Mouse (Mus musculus): ENCODE measurements around the gene Sap30l. TPM values are rescaled to one million over a fixed set of nuclear protein-coding genes. Genes with fewer than 3 reads are reported as not detected.

The Sap30l gene
- polyA plus RNA-seq, 2 experiments, result 20.7 to 31.4 TPM

- no peak overlapping the region for H3K4me2 ChIP-seq (replicated peaks; ENCODE audit: low read depth, low read length, severe bottlenecking)
- peaks cover 16% of the 10 kb centered on the region for H3K36me3 ChIP-seq (ENCODE audit: control insufficient read depth, insufficient read depth, low read length)
- H3K9me3 ChIP-seq (ENCODE audit: control insufficient read depth, low read length), result no peaks in the 10 kb centered on the region
- H3K4me3 ChIP-seq (replicated peaks; ENCODE audit: low read length), result no peak overlapping the region
- WGBS, result 51% methylated on average over 18 of the region's 18 CpGs
- H3K4me1 ChIP-seq (ENCODE audit: control insufficient read depth, insufficient read depth, low read length), result peaks cover 6% of the 10 kb centered on the region
- DNase-seq (ENCODE audit: low spot score) (peak; percentile 46), ATAC-seq (ENCODE audit: low FRiP score, low read depth) (peak; percentile 39)
- H3K27me3 ChIP-seq (ENCODE audit: control insufficient read depth, insufficient read depth, low read length), result no peaks in the 10 kb centered on the region
- TF ChIP-seq POLR2A (IDR thresholded peaks at IDR 0.05; ENCODE audit: borderline replicate concordance, extremely low read depth, insufficient read depth, insufficient read length), result no peak
- H3K9ac ChIP-seq (ENCODE audit: low read depth, low read length, severe bottlenecking), result peak overlapping the region; percentile 36
- peak overlapping the region; percentile 55 for H3K27ac ChIP-seq (replicated peaks; ENCODE audit: low read depth, low read length)
Measured at GRCm38 (mm10) chr11:57786616-57787418, 14.6 kb upstream of the Sap30l start.

GRCm38 (mm10) chr11:57787913-57788312, 13.5 kb upstream of the Sap30l start:
- H3K36me3 ChIP-seq (ENCODE audit: control insufficient read depth, insufficient read depth, low read length), result peaks cover 12% of the 10 kb centered on the region
- DNase-seq (ENCODE audit: low spot score) (no peak), ATAC-seq (ENCODE audit: low FRiP score, low read depth) (no peak)
- H3K4me3 ChIP-seq (replicated peaks; ENCODE audit: low read length), result no peak overlapping the region
- no peak overlapping the region for H3K9ac ChIP-seq (ENCODE audit: low read depth, low read length, severe bottlenecking)
- peaks cover 6% of the 10 kb centered on the region for H3K4me1 ChIP-seq (ENCODE audit: control insufficient read depth, insufficient read depth, low read length)
- WGBS, result 36% methylated on average over 3 of the region's 3 CpGs
- H3K9me3 ChIP-seq (ENCODE audit: control insufficient read depth, low read length), result no peaks in the 10 kb centered on the region
- H3K27me3 ChIP-seq (ENCODE audit: control insufficient read depth, insufficient read depth, low read length), result no peaks in the 10 kb centered on the region
- TF ChIP-seq POLR2A (IDR thresholded peaks at IDR 0.05; ENCODE audit: borderline replicate concordance, extremely low read depth, insufficient read depth, insufficient read length), result no peak
- H3K27ac ChIP-seq (replicated peaks; ENCODE audit: low read depth, low read length), result no peak overlapping the region
- no peak overlapping the region for H3K4me2 ChIP-seq (replicated peaks; ENCODE audit: low read depth, low read length, severe bottlenecking)

DNA sequence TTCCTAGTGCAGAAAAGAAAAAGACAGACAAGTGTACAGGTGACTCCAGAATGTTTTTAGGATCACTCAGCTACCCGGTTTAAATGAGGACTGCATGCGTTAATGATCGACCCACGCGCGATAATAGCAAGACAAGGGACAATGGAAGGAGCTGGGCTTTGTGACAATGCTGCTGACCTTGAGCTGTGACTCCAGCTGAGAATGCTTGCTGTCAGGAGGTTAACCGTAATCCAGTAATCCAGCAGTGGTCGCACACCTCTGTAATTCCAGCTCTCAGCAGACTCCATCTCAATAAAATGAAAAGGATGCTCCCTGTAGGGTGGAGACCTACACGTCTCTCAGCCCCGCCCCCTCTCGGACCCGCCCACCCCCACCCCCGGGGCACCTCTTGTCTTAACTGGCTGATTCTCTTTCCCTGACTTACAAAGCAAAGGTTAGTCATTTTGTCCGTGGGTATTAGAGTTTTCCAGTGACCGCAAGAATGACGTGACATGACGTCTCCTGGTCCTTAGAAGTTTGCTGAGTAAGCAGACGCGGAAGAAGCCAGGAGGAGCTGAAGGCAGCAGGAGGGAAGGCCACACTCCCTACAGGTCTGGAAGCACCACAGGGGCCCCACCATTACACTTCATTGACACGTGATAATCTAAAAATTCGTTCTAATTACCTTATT, 10.4 kb upstream of the Sap30l start:
- Histone ChIP-seq H3K4me2 (replicated peaks; ENCODE audit: low read depth, low read length, severe bottlenecking) (0 out of 2 replicates have a peak overlapping the region, but pooled peaks have one; percentile 13), H3K36me3 (ENCODE audit: control insufficient read depth, insufficient read depth, low read length) (no peaks in the 10 kb centered on the region), H3K9me3 (ENCODE audit: control insufficient read depth, low read length) (no peaks in the 10 kb centered on the region), H3K4me3 (replicated peaks; ENCODE audit: low read length) (no peak overlapping the region), H3K4me1 (ENCODE audit: control insufficient read depth, insufficient read depth, low read length) (peaks cover 8% of the 10 kb centered on the region), H3K9ac (ENCODE audit: low read depth, low read length, severe bottlenecking) (no peak overlapping the region), H3K27me3 (ENCODE audit: control insufficient read depth, insufficient read depth, low read length) (no peaks in the 10 kb centered on the region), H3K27ac (replicated peaks; ENCODE audit: low read depth, low read length) (no peak overlapping the region)
- no peak for DNase-seq (ENCODE audit: low spot score)
- TF ChIP-seq POLR2A (IDR thresholded peaks at IDR 0.05; ENCODE audit: borderline replicate concordance, extremely low read depth, insufficient read depth, insufficient read length), result no peak
- ATAC-seq (ENCODE audit: low FRiP score, low read depth), result no peak
- WGBS, result 33% methylated on average over 21 of the region's 21 CpGs

DNA sequence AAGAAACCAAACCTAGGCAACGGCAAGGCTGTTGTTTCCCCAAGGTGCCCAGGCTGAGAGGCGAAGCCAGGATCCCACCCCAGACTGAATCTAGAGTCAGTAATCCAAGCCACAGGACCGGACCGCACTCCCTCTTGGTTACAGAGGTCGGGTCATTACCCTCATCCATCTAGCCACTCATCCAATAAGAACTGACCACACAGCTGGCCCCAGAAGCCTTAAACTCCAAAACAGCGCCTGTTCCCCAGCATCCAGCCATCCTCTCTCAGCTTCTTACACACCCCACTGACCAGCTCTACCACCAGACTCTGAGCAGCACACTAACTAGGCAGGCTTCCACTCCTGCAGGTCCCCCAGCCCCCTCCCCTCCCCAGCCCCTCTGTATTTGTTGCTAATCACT, 6.4 kb upstream of the Sap30l start:
- no peak for TF ChIP-seq POLR2A (IDR thresholded peaks at IDR 0.05; ENCODE audit: borderline replicate concordance, extremely low read depth, insufficient read depth, insufficient read length)
- H3K4me3 ChIP-seq (replicated peaks; ENCODE audit: low read length), result no peak overlapping the region
- H3K27ac ChIP-seq (replicated peaks; ENCODE audit: low read depth, low read length), result no peak overlapping the region
- ATAC-seq (ENCODE audit: low FRiP score, low read depth) (no peak), DNase-seq (ENCODE audit: low spot score) (no peak)
- WGBS, result 37% methylated on average over 6 of the region's 6 CpGs
- no peaks in the 10 kb centered on the region for H3K9me3 ChIP-seq (ENCODE audit: control insufficient read depth, low read length)
- H3K36me3 ChIP-seq (ENCODE audit: control insufficient read depth, insufficient read depth, low read length), result no peaks in the 10 kb centered on the region
- no peak overlapping the region for H3K9ac ChIP-seq (ENCODE audit: low read depth, low read length, severe bottlenecking)
- H3K27me3 ChIP-seq (ENCODE audit: control insufficient read depth, insufficient read depth, low read length), result no peaks in the 10 kb centered on the region
- H3K4me2 ChIP-seq (replicated peaks; ENCODE audit: low read depth, low read length, severe bottlenecking), result no peak overlapping the region
- H3K4me1 ChIP-seq (ENCODE audit: control insufficient read depth, insufficient read depth, low read length), result peaks cover 3% of the 10 kb centered on the region

- no peak for ATAC-seq (ENCODE audit: low FRiP score, low read depth)
- Histone ChIP-seq H3K4me2 (replicated peaks; ENCODE audit: low read depth, low read length, severe bottlenecking) (no peak overlapping the region), H3K9me3 (ENCODE audit: control insufficient read depth, low read length) (no peaks in the 10 kb centered on the region), H3K4me1 (ENCODE audit: control insufficient read depth, insufficient read depth, low read length) (peaks cover 15% of the 10 kb centered on the region), H3K27ac (replicated peaks; ENCODE audit: low read depth, low read length) (no peak overlapping the region), H3K36me3 (ENCODE audit: control insufficient read depth, insufficient read depth, low read length) (no peaks in the 10 kb centered on the region), H3K27me3 (ENCODE audit: control insufficient read depth, insufficient read depth, low read length) (no peaks in the 10 kb centered on the region), H3K9ac (ENCODE audit: low read depth, low read length, severe bottlenecking) (no peak overlapping the region), H3K4me3 (replicated peaks; ENCODE audit: low read length) (no peak overlapping the region)
- TF ChIP-seq POLR2A (IDR thresholded peaks at IDR 0.05; ENCODE audit: borderline replicate concordance, extremely low read depth, insufficient read depth, insufficient read length), result no peak
- WGBS, result 75% methylated on average over 9 of the region's 9 CpGs
- no peak for DNase-seq (ENCODE audit: low spot score)
Measured at GRCm38 (mm10) chr11:57797828-57798227, 3.6 kb upstream of the Sap30l start.
